Mouse (Mus musculus) right cerebral cortex, postnatal 25 days (tissue): ENCODE results near the gene C2cd4d.

ENCODE experiments used
- DNase-seq: peaks from one replicate; pipeline ENCODE4 v3.0.0; 2022

C2cd4d gene

GRCm38 (mm10) chr3:94377028-94377923 lies 15.0 kb downstream of the C2cd4d start:
- DNase-seq: no peak

GRCm38 (mm10) chr3:94379831-94380510 lies 17.7 kb downstream of the C2cd4d start:
- DNase-seq: peak; percentile 26

GRCm38 (mm10) chr3:94382308-94382707 lies 20.1 kb downstream of the C2cd4d start:
- DNase-seq: no peak

GRCm38 (mm10) chr3:94383476-94383875 lies 21.2 kb downstream of the C2cd4d start:
- no peak for DNase-seq

GRCm38 (mm10) chr3:94386671-94387070 lies 24.4 kb downstream of the C2cd4d start:
- DNase-seq: no peak

- DNase-seq: no peak
Observed at GRCm38 (mm10) chr3:94387391-94387790, 25.2 kb downstream of the C2cd4d start.

GRCm38 (mm10) chr3:94388047-94388446 lies 25.8 kb downstream of the C2cd4d start:
- no peak for DNase-seq

GRCm38 (mm10) chr3:94389420-94389819 lies 27.2 kb downstream of the C2cd4d start:
- no peak for DNase-seq

- DNase-seq: no peak
Observed at GRCm38 (mm10) chr3:94391001-94391400, 28.8 kb downstream of the C2cd4d start.

- no peak for DNase-seq
Observed at GRCm38 (mm10) chr3:94392128-94392527, 29.9 kb downstream of the C2cd4d start.

- DNase-seq: no peak
Observed at GRCm38 (mm10) chr3:94393049-94393448, 30.8 kb downstream of the C2cd4d start.

- DNase-seq: no peak
Observed at GRCm38 (mm10) chr3:94396336-94396735, 34.1 kb downstream of the C2cd4d start.

- no peak for DNase-seq
Observed at GRCm38 (mm10) chr3:94396851-94397250, 34.6 kb downstream of the C2cd4d start.

- DNase-seq: no peak
Observed at GRCm38 (mm10) chr3:94398217-94398616, 36.0 kb downstream of the C2cd4d start, which contains the start of gene Lingo4. Gene Lingo4 (plus strand): TSS chr3:94398517.

GRCm38 (mm10) chr3:94398943-94399481 lies 36.8 kb downstream of the C2cd4d start:
- peak; percentile 23 for DNase-seq

- no peak for DNase-seq
Observed at GRCm38 (mm10) chr3:94399663-94400310, 37.5 kb downstream of the C2cd4d start.

GRCm38 (mm10) chr3:94402451-94402850 lies 40.2 kb downstream of the C2cd4d start:
- no peak for DNase-seq

GRCm38 (mm10) chr3:94404366-94405054 lies 42.3 kb downstream of the C2cd4d start:
- DNase-seq: peak; percentile 55

GRCm38 (mm10) chr3:94405561-94405960 lies 43.3 kb downstream of the C2cd4d start:
- DNase-seq: no peak

GRCm38 (mm10) chr3:94412530-94412929 lies 50.3 kb downstream of the C2cd4d start:
- no peak for DNase-seq

GRCm38 (mm10) chr3:94413031-94413679 lies 50.9 kb downstream of the C2cd4d start, which contains the start of gene Tdrkh:
Gene Tdrkh (plus strand): TSS chr3:94413273.
- peak; percentile 98 for DNase-seq
